Mouse (Mus musculus) embryo, embryonic 10.5 days (tissue): Measurements from ENCODE around the gene Mogat1.
"Not testable (repeated sequence)": the region's sequence is repeated elsewhere in the genome, so short reads cannot be mapped to it uniquely, and the experiment has no call there.

ENCODE experiments used
- DNase-seq: peaks from one replicate; pipeline ENCODE4 v3.0.0-alpha.2; 2015; ENCODE audit warnings: low spot score

Gene Mogat1

GRCm38 (mm10) chr1:78510862-78511261 lies at the start of gene Mogat1:
TSS of gene Mogat1 (plus strand) at chr1:78510991.
- DNase-seq, result no peak

- DNase-seq, result no peak
Observed at GRCm38 (mm10) chr1:78472441-78472840, 38.4 kb upstream of the Mogat1 start.

- no peak for DNase-seq
Observed at GRCm38 (mm10) chr1:78483430-78483829, 27.4 kb upstream of the Mogat1 start.

- DNase-seq, result no peak
Observed at GRCm38 (mm10) chr1:78484361-78484760, 26.4 kb upstream of the Mogat1 start.

GRCm38 (mm10) chr1:78488427-78488751 lies 22.4 kb upstream of the Mogat1 start:
- DNase-seq, result no peak

- DNase-seq, result peak; percentile 94
Observed at GRCm38 (mm10) chr1:78488752-78489492, 21.9 kb upstream of the Mogat1 start, which contains the start of gene Farsb. TSS of gene Farsb (minus strand) at chr1:78488897.

- DNase-seq, result no peak
Observed at GRCm38 (mm10) chr1:78490143-78490542, 20.6 kb upstream of the Mogat1 start.

GRCm38 (mm10) chr1:78501036-78501435 lies 9.8 kb upstream of the Mogat1 start:
- no peak for DNase-seq

GRCm38 (mm10) chr1:78501856-78502255 lies 8.9 kb upstream of the Mogat1 start:
- DNase-seq, result not testable (repeated sequence)

GRCm38 (mm10) chr1:78502527-78502926 lies 8.3 kb upstream of the Mogat1 start:
- no peak for DNase-seq

GRCm38 (mm10) chr1:78507137-78507536 lies 3.7 kb upstream of the Mogat1 start:
- no peak for DNase-seq

GRCm38 (mm10) chr1:78511621-78512160 lies 900 bp downstream of the Mogat1 start, which contains the start of gene BC035947:
TSS of gene BC035947 (minus strand) at chr1:78512158.
- peak; percentile 48 for DNase-seq

- no peak for DNase-seq
Observed at GRCm38 (mm10) chr1:78512756-78513155, 2.0 kb downstream of the Mogat1 start.

- no peak for DNase-seq
Observed at GRCm38 (mm10) chr1:78518907-78519306, 8.1 kb downstream of the Mogat1 start.

GRCm38 (mm10) chr1:78525189-78525886 lies 14.5 kb downstream of the Mogat1 start:
- peak; percentile 84 for DNase-seq

- DNase-seq, result no peak
Observed at GRCm38 (mm10) chr1:78528356-78528755, 17.6 kb downstream of the Mogat1 start.

- no peak for DNase-seq
Observed at GRCm38 (mm10) chr1:78529011-78529410, 18.2 kb downstream of the Mogat1 start.

GRCm38 (mm10) chr1:78530500-78531215 lies 19.9 kb downstream of the Mogat1 start:
- DNase-seq, result peak; percentile 36

- no peak for DNase-seq
Observed at GRCm38 (mm10) chr1:78532184-78532800, 21.5 kb downstream of the Mogat1 start.

- no peak for DNase-seq
Observed at GRCm38 (mm10) chr1:78534428-78535150, 23.8 kb downstream of the Mogat1 start.
